Mouse (Mus musculus) erythroblast, embryonic 14.5 days (primary cell): ENCODE measurements around the gene Zfp941. TPM values are rescaled to one million over a fixed set of nuclear protein-coding genes. Genes with fewer than 3 reads are reported as not detected.
A peak's percentile ranks its signal among the peaks of the same experiment; 100 is the strongest.

ENCODE experiments used
- H3K27me3 ChIP-seq: 2 replicates; pipeline ENCODE4 v1.6.1; 2012; ENCODE audit warnings: inconsistent platforms; ENCODE audit not compliant: control insufficient read depth
- H3K36me3 ChIP-seq: 2 replicates; pipeline ENCODE4 v1.6.1; 2012; ENCODE audit warnings: mild to moderate bottlenecking, inconsistent platforms; ENCODE audit not compliant: control insufficient read depth
- H3K4me1 ChIP-seq: 2 replicates; pipeline ENCODE4 v1.6.1; 2012; ENCODE audit warnings: inconsistent platforms; ENCODE audit not compliant: control insufficient read depth
- H3K4me3 ChIP-seq: replicated peaks from 2 replicates; pipeline ENCODE3; 2012; ENCODE audit warnings: moderate library complexity, mild to moderate bottlenecking, inconsistent platforms
- H3K9me3 ChIP-seq: 2 replicates; pipeline ENCODE4 v1.6.1; 2012; ENCODE audit warnings: low read length, inconsistent platforms, mixed read lengths; ENCODE audit not compliant: control insufficient read depth
- GATA1 ChIP-seq: IDR thresholded peaks from 2 replicates; pipeline ENCODE4 v1.6.1; 2012; ENCODE audit warnings: low read length, inconsistent platforms, mixed read lengths
- TAL1 ChIP-seq: IDR thresholded peaks from 3 replicates; pipeline ENCODE4 v1.6.1; 2012; ENCODE audit warnings: low read length, inconsistent platforms, mixed read lengths
- polyA plus RNA-seq: library from polyadenylated mRNA; stranded (reverse); fragments of >175 nt; gene quantifications from 2 replicates; pipeline ENCODE4 v1.2.3, GENCODE M21; 2012

Gene Zfp941
- polyA plus RNA-seq, 1 experiment, result not detected

- Histone ChIP-seq H3K36me3 (no peaks in the 10 kb centered on the region), H3K9me3 (no peaks in the 10 kb centered on the region), H3K4me1 (no peaks in the 10 kb centered on the region), H3K27me3 (peaks cover 34% of the 10 kb centered on the region), H3K4me3 (no peak overlapping the region)
- TF ChIP-seq TAL1, result no peak
- TF ChIP-seq GATA1, result no peak
Measured at GRCm38 (mm10) chr7:140843806-140844205, 21.8 kb upstream of the Zfp941 start.

GRCm38 (mm10) chr7:140840750-140841735 is 19.1 kb upstream of the Zfp941 start:
- H3K4me3 ChIP-seq, result no peak overlapping the region
- no peaks in the 10 kb centered on the region for H3K9me3 ChIP-seq
- no peaks in the 10 kb centered on the region for H3K4me1 ChIP-seq
- no peaks in the 10 kb centered on the region for H3K36me3 ChIP-seq
- no peak for TF ChIP-seq GATA1
- no peak for TF ChIP-seq TAL1
- peaks cover 36% of the 10 kb centered on the region for H3K27me3 ChIP-seq

GRCm38 (mm10) chr7:140839556-140839955 is 17.6 kb upstream of the Zfp941 start:
- TF ChIP-seq GATA1 (no peak), TAL1 (no peak)
- peaks cover 36% of the 10 kb centered on the region for H3K27me3 ChIP-seq

DNA sequence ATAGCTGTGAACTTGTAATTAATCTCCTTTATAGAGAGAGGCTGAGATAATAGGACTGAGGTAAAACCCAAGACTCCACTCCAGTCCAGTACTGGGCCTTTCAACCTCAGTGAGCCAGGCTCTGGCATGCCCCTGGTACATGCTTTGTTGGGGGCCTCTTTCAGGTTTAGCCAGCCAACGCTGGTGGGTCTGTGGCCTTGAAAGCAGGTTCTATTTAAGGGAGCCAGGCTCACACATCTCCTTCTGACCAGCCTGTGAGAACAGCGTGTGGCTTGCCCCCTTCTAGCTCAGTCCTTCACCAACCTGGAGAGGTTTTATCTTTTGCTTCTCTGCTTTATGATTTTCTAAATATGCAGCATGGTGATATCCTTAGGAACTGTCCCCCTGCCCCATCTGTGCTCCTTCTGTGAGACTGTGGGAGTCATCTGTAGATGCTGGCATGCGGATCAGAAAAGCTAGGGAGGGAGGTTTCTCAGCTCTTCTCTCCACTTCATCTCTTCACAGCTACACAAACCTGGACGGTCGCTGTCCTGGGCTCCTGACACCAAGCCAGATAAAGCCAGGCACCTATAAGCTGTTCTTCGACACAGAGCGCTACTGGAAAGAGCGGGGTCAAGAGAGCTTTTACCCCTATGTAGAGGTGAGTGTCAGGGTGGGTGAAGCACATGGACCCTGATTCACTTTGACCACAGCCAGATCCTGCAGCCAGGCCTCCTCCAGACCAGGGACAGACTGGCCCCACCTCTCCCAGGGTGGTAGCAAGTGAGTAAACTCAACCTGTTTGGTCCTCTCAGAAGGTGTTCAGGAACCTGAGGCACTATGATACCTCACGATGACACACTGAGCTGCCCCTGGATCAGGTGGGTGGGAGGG is 14.5 kb upstream of the Zfp941 start:
- TF ChIP-seq GATA1 (no peak), TAL1 (no peak)
- Histone ChIP-seq H3K36me3 (no peaks in the 10 kb centered on the region), H3K4me3 (no peak overlapping the region), H3K4me1 (peaks cover 10% of the 10 kb centered on the region), H3K9me3 (no peaks in the 10 kb centered on the region), H3K27me3 (peaks cover 19% of the 10 kb centered on the region)

More at GRCm38 (mm10) chr7:140839556-140839955, 17.6 kb upstream of the Zfp941 start:
- Histone ChIP-seq H3K9me3 (no peaks in the 10 kb centered on the region), H3K4me3 (no peak overlapping the region), H3K4me1 (peaks cover 10% of the 10 kb centered on the region), H3K36me3 (no peaks in the 10 kb centered on the region)

- Histone ChIP-seq H3K4me3 (no peak overlapping the region), H3K27me3 (peaks cover 13% of the 10 kb centered on the region), H3K9me3 (no peaks in the 10 kb centered on the region), H3K4me1 (peaks cover 10% of the 10 kb centered on the region), H3K36me3 (no peaks in the 10 kb centered on the region)
- TF ChIP-seq GATA1 (no peak), TAL1 (no peak)
Measured at GRCm38 (mm10) chr7:140835758-140836087, 13.7 kb upstream of the Zfp941 start.

DNA sequence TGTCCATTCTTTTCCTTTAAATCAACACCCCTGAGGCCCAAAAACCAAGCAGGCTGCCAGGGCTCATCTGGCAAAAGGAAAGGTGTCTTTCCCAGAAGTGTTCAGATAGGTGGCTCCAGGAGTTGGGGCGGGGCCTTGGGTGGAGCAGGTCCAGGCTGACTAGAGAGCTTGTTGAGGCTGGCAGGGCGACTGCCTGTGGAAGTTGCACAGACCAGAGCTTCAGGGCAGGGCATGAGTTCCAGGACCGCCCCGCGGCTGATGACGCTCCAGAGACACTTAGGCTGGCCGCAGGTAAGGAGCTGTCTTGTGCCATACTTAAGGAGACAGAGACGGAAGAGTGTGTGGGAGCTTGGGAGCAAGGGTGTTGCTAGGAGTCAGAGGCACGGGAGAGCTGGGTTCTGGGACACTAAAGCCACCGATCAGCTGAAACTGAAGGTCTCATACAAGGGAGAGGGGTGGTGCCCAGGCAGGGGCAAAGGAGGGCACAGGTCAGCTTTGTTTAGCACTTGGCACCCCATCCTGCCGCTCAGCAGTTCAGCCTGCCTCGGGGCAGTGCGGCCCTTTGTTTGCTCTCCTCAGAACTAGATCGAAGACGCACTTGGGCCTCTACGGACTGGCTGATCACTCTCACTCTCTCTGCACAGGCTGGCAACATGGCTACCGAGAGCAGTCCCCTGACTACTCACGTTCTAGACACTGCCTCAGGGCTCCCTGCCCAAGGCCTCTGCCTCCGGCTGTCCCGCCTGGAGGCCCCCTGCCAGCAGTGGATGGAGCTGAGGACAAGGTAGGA is 13.2 kb upstream of the Zfp941 start, which contains the start of gene Urah:
Urah (plus strand) TSS at position 51 of the 790 bp plus-strand sequence.
- TF ChIP-seq TAL1 (no peak), GATA1 (no peak)
- Histone ChIP-seq H3K36me3 (no peaks in the 10 kb centered on the region), H3K4me3 (peak within 1 kb of the TSS; percentile 21), H3K9me3 (no peaks in the 10 kb centered on the region), H3K27me3 (peaks cover 8% of the 10 kb centered on the region), H3K4me1 (peaks cover 10% of the 10 kb centered on the region)

GRCm38 (mm10) chr7:140833341-140833740 is 11.4 kb upstream of the Zfp941 start:
- peaks cover 2% of the 10 kb centered on the region for H3K27me3 ChIP-seq
- no peaks in the 10 kb centered on the region for H3K36me3 ChIP-seq
- no peaks in the 10 kb centered on the region for H3K9me3 ChIP-seq
- TF ChIP-seq TAL1, result no peak
- no peak for TF ChIP-seq GATA1
- H3K4me1 ChIP-seq, result peaks cover 10% of the 10 kb centered on the region
- H3K4me3 ChIP-seq, result no peak overlapping the region

GRCm38 (mm10) chr7:140831447-140831846 is 9.5 kb upstream of the Zfp941 start:
- no peak for TF ChIP-seq GATA1
- TF ChIP-seq TAL1, result no peak
- Histone ChIP-seq H3K4me1 (peaks cover 10% of the 10 kb centered on the region), H3K27me3 (no peaks in the 10 kb centered on the region; the same call in 1 of the 2 replicates), H3K36me3 (no peaks in the 10 kb centered on the region), H3K9me3 (no peaks in the 10 kb centered on the region), H3K4me3 (no peak overlapping the region)
